Mouse (Mus musculus) ovary, adult 18-20 months (tissue): ENCODE results near the gene Paip2b.
"Not testable (repeated sequence)": the region's sequence is repeated elsewhere in the genome, so short reads cannot be mapped to it uniquely, and the experiment has no call there.

Experiments used
- DNase-seq: peaks from one replicate; pipeline ENCODE4 v3.0.0; 2022; ENCODE audit warnings: low spot score, mixed read lengths

Paip2b gene

DNA sequence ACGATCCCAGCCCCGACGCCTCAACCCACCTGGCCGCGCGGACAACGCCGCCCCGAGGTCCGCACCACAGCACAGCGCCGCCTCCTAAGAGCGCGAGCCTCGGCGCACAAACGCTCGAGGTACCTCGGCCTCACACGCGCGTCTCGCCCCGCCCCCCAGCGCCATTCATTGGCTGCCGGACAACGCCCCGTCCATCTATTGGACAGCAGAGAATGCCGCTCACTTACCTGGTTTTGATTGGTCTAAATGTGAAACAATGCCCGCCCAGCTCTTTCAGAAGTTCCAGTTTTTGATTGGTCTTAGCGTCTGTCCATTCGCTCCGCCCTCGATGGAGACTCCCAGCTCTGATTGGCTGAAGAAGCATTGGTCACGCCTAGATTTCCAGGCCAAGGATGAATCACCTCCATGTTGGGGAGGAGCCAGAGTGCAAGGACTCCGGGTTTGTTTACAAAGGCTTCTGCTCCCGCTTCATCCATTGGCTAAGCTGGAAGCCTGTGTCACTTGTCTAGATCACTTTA is at the start of gene Paip2b:
Paip2b (minus strand) TSS at position 136 of the 518 bp plus-strand sequence.
- DNase-seq: peak; percentile 97

- DNase-seq: no peak
These were observed 48.3 kb upstream of the Paip2b start for GRCm38 (mm10) chr6:83879815-83880214.

GRCm38 (mm10) chr6:83867598-83868585 is 36.4 kb upstream of the Paip2b start:
- DNase-seq: peak; percentile 8

- DNase-seq: peak; percentile 85
These were observed 35.5 kb upstream of the Paip2b start, which contains the start of gene Zfp638 for GRCm38 (mm10) chr6:83866954-83867597. Zfp638 (plus strand) TSS chr6:83867109.

- no peak for DNase-seq
These were observed 34.9 kb upstream of the Paip2b start for GRCm38 (mm10) chr6:83866423-83866822.

DNA sequence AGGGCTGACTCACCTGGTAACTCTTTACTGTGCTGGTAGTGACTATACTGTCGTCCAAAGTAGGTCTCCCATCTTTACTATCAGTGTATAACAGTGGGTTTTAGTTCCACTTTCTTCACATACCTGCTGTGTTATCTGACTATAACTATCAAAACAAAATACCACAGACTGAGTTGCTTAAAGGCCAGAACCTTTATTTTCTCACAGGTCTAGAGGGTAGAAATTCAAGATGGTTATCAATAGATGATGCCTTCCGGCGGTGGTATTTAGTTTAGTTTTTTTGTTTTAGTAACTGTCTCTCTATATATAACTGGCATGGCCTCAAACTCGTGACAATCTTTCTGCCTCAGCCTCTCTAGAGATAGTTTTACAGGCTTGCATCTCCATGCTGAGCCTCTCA is 32.0 kb upstream of the Paip2b start:
- DNase-seq: no peak

GRCm38 (mm10) chr6:83860033-83860432 is 28.5 kb upstream of the Paip2b start:
- no peak for DNase-seq

DNA sequence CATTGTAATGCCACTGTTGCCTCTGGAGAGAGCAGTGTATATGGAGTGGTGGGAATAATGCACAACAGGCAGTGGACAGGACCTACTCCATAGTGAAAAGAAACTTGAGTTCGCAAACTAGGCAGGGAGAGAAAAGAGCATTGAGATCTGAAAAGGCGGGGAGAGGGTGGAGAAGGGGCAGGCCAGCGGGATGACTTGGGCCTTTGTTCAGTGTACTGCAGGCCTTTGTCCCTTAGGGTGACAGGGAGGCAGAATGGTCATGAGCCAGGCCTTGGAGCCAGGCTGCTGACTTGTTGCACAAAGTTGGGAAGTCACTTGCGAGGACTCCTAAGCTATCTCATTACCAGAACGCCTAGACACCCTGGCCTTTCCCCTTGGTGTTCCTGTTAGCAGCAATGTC is 25.9 kb upstream of the Paip2b start:
- DNase-seq: no peak

- DNase-seq: no peak
These were observed 17.9 kb upstream of the Paip2b start for GRCm38 (mm10) chr6:83849446-83849845.

DNA sequence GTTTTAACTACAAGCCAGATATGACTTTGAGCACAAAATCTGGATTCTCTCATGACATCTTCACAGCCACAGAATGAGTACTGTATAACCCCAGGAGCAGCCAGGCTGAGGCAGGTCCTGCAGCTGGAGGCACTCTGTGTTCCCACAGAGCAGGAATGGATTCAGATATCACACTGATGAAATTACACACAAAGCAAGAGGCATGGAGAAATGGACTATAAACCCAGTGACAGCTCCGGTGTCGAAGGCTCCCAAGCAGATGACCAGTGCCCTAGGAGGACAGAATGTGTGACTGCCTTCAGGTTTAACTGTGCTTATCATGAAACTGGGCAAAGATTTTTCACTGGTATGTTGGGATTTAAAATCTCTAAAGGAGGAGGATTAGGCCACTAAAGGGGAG is 14.6 kb upstream of the Paip2b start:
- DNase-seq: no peak

- DNase-seq: no peak
These were observed 13.4 kb upstream of the Paip2b start for GRCm38 (mm10) chr6:83844913-83845312.

DNA sequence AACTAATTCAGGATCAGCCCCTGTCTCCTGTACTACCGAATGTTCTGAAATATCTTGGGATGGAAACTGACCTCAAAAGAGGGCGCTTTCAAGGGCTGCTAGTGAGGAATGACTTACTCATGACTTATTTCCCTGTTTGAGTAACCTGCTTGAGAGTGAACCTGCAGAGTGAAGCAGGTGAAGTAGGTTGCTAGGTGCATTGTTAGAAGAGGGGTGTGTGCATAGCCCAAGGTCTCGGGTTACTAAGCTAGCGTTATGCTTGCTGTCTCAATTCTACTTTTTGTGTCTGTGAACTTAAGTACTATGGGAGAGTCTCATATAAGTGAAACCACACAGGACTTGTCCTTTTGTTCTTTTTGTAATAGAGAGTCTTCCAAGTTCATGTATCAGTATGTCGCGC is 8.5 kb upstream of the Paip2b start:
- DNase-seq: no peak

DNA sequence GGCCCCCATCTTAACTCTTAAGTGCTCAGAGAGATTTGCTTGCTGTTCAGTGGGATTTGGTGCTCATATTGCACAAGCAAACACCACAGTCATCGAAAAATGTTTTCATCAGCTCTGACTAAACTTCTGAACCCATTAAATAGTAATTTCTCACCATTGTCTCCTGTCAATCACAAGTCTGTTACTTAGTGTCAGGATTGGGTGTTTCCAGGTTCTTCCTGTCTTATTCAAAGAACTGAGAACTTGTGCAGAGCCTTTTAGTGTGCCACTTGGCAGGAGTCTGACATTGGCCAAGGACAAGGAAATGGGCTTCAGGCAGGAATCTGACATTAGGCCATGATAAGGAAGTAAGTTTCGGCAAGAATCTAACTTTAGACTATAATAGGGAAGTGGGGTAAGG is 6.5 kb upstream of the Paip2b start:
- DNase-seq: no peak

DNA sequence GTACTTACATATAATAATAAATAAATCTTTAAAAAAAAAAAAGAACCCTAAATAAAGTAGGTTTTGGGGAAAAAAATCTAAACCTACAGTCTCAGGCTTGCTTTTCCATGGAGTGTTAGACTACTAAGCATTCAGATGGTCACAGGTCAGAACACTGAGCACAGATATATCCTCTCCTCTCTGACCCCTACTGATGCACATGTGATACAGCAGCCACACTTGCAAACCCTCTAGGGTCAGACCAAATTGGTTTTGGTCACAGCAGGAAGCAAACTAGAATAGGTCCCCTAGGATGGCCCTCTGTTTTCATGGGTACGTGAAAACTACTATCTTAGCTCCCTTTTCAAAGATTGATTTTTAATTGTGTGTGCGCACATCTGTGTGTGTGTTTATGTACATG is 5.3 kb upstream of the Paip2b start:
- DNase-seq: no peak

GRCm38 (mm10) chr6:83832393-83832792 is 852 bp upstream of the Paip2b start:
- DNase-seq: not testable (repeated sequence)

- no peak for DNase-seq
These were observed 468 bp downstream of the Paip2b start for GRCm38 (mm10) chr6:83830941-83831605.

GRCm38 (mm10) chr6:83821856-83822255 is 9.7 kb downstream of the Paip2b start:
- no peak for DNase-seq

- no peak for DNase-seq
These were observed 10.6 kb downstream of the Paip2b start for GRCm38 (mm10) chr6:83820727-83821515.

DNA sequence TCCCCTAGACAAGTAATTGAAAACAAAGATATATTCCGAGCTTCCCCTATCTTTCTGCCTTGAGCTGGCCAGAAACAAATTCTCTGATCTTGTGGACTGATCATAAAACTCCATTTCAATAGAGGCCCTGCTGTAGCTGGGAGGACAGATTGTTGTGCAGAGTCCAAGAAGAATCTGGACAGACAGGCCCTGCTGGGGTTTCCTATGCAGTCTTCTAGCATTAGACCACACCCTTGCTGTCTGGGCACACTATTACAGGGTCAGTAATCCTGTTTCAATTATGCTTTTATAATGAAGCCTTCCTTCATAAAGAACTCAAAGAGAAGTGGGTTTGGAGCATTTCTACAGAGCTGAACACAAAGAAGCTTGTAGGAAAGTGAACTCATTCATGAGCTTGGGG is 12.5 kb downstream of the Paip2b start:
- no peak for DNase-seq

GRCm38 (mm10) chr6:83815801-83816200 is 15.7 kb downstream of the Paip2b start:
- no peak for DNase-seq

DNA sequence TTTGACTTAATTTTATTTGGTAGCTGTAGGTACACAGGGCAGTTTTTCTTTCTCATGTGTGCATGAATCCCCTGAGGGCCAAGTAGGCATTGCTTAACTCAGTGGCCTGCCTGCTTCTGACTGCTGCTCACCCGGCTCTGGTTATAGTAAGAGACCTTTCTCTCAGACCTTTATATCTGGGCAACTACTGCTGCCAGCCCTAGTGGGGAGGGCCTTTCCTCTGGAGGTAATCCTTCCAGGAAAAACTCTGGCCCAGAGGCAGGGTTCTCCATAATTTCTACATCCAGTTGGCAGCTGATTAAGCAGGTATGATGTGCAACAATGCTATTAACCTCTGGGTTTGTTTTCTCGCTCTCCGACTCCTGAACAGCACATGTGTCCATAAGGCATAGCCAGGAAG is 28.7 kb downstream of the Paip2b start:
- no peak for DNase-seq

DNA sequence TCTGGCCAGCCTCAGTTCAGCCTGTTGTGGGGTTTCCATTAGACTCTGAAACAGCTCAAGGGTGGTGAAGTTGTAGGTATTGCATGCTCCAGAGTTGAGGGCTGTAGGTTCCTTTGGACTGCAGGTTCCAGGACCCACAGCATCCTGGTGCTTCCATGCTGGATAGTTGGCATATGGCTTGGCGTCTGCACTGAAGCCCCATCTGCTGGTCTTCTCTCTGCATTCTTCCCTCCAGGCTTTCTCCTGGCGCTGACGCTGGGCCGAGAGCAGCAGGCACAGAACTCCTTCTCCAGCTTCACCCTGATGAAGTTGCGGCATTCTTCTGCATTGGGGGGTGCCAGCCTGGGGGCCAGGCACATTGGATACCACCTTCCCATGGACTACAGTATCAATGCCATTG is 29.5 kb downstream of the Paip2b start:
- no peak for DNase-seq
